Mouse (Mus musculus) adrenal gland, adult 18-20 months (tissue): ENCODE data around the gene Arhgef28. TPM values are rescaled to one million over a fixed set of nuclear protein-coding genes. Genes with fewer than 3 reads are reported as not detected.
"Not testable (repeated sequence)": the region's sequence is repeated elsewhere in the genome, so short reads cannot be mapped to it uniquely, and the experiment has no call there.

Experiments used
- DNase-seq, 2 experiments: peaks; one replicate each; pipeline ENCODE4 v3.0.0; 2021 to 2022; ENCODE audit warnings: low spot score in 2 of 2
- total RNA-seq, 2 experiments: library from RNA; stranded (reverse); gene quantifications; 1 replicate in 1 of 2; 2 replicates in 1 of 2; pipeline ENCODE4 v1.2.3; 2021

Gene Arhgef28
- total RNA-seq, 2 experiments from 2014 or later, result 14.2 to 28.0 TPM

GRCm38 (mm10) chr13:98125666-98126065 lies 80.6 kb downstream of the Arhgef28 start:
- no peak for DNase-seq

GRCm38 (mm10) chr13:98124113-98124745 lies 82.0 kb downstream of the Arhgef28 start:
- no peak for DNase-seq

DNA sequence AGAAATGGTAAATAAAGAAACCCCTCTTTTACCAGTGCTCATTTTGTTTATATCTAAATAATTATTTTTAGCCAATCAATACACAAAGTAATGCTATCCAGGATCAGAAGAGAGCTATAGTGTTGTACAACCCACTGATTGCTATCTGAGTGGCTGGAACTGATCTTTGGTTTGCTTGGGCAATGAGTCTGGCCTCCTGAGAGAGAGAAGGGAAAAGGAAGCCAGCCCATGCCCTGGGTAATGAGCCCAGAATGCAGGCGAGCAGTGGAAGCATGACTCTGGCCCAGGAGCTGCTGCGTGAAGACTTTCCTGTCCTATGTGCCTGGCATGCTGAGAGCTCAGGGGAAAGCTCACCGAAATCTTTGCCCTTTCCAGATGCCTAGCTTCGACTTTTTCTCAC lies 83.5 kb downstream of the Arhgef28 start:
- DNase-seq, result no peak

GRCm38 (mm10) chr13:98121993-98122392 lies 84.2 kb downstream of the Arhgef28 start:
- DNase-seq, result no peak

DNA sequence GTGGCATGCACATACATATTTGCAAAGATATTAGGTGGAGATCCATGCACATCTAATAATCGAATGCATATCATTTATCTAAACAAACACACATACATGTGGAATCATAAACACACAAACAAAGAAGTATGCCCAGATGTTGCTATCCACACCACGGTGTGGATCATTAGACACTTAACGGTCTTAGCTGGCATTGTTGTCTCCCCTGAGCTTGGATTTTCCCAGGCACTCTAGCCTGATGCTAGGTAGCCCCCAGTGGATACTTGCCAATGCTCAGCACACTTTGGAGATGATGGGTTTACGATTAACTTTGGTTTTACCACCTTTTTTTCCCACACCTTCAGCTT lies 85.1 kb downstream of the Arhgef28 start:
- DNase-seq, result no peak

DNA sequence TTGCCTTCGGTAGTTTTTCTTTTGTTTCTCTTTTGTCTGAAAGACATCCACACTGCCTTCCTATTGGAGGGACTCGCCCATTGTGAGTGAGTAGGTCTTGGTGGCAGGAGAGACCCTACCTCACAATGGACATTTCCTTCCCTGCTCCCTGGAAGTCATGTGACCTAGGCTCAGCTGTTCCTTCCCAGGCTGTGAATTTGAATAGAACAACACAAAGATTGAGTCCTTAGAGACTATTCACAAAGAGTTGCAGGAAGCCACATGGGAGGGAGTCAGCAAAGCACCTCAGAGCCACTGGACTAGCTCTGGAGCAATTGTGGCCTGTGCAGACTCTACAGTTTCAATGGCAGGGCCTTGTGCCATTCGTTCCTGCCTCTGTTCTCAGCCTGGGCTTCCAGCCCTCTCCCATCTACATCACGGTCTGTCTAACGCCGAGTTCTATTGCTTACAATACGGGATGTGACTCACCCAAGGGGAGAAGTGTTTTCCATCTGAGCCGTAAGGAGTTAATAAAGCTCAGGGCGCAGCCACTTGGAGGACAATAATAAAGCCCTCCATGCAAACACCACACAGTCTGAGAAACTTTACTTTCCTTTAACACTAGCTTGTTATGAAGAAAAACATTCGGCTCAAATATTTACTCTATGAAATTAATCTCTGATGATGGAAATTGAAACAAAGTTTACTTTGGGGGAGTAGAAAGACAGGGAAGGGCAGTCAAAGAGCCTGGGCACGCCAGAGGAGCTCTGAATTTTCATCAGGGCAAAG lies 85.7 kb downstream of the Arhgef28 start:
- DNase-seq, result no peak

GRCm38 (mm10) chr13:98118291-98118690 lies 87.9 kb downstream of the Arhgef28 start:
- DNase-seq, result no peak

DNA sequence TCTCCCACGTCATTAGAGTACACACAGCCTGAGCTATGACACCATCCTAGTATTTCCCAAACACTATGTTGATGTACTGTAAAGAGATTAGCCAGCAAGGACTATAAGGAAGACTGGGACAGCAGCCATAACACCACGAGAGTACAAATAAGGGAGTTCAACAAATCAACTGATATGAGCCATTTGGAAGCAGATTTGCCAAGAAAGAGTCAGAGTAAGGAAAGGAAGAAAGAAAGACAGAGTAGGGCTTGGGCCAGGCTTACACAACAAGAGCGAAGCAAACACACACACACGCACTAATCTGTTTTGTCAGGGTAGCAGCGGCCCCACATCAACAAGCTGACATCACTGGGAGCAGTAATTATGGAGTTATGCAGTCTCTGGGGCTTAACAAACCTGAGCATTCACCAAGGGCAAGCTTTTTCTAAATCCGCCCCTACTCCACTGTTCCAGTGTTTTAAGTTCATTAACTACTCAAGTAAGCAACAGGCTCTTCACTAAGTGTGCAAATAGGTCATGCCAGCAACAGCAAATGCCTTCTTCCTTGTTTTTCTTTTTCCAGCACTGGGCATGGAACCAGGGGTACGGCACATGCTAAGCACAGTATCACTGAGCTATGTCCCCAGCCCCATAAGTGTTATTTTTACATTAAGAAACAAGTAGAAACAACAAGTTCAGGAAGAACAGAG lies 88.5 kb downstream of the Arhgef28 start:
- no peak for DNase-seq

- no peak for DNase-seq
Observed at GRCm38 (mm10) chr13:98115650-98116049, 90.6 kb downstream of the Arhgef28 start.

- no peak for DNase-seq
Observed at GRCm38 (mm10) chr13:98115051-98115450, 91.2 kb downstream of the Arhgef28 start.

- DNase-seq, result no peak
Observed at GRCm38 (mm10) chr13:98112812-98113503, 93.3 kb downstream of the Arhgef28 start.

DNA sequence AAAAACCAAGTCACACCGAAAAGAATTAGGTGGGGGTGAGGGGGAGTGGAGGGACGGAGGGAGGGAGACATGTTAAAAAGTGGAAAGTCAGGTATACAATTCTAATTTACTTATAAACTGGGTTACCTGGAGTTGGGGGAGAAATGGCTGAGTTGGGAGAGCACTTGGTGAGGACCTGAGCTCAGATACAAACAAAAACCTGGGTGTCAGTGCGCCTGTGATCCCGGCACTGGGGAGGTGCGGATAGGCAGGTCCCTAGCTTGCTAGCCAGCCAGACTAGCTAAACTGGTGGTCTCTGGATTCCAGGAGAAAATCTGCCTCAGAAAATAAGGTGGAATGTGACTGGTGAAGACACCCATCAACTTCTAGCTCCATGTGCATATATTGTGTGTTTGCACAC lies 94.7 kb downstream of the Arhgef28 start:
- no peak for DNase-seq

- no peak for DNase-seq
Observed at GRCm38 (mm10) chr13:98111021-98111420, 95.2 kb downstream of the Arhgef28 start.

GRCm38 (mm10) chr13:98108481-98108880 lies 97.8 kb downstream of the Arhgef28 start:
- DNase-seq, result not testable (repeated sequence)

- no peak for DNase-seq
Observed at GRCm38 (mm10) chr13:98107621-98108020, 98.6 kb downstream of the Arhgef28 start.

- no peak for DNase-seq
Observed at GRCm38 (mm10) chr13:98095966-98096365, 110.3 kb downstream of the Arhgef28 start.

DNA sequence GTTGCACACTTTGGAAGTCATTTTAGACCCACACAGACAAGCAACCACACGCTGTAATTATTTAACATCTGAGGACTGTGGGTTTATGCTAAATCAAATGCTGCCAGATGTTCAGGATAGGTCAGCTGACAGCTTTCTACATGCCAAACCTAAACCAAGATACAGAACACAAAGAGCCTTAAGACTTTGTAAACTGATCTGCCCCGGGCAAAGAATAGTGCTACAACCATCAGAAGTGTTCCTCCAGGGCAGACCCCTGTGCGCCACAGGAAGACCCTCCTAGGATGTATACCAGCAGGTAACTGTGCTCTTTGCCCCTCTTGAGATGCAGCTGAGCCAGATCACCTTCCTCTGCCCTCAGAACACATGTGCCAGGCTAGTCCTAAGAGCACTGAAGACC lies 111.9 kb downstream of the Arhgef28 start:
- DNase-seq, result no peak

GRCm38 (mm10) chr13:98093483-98093882 lies 112.8 kb downstream of the Arhgef28 start:
- DNase-seq, result no peak

- no peak for DNase-seq
Observed at GRCm38 (mm10) chr13:98092354-98093002, 113.8 kb downstream of the Arhgef28 start.

- no peak for DNase-seq
Observed at GRCm38 (mm10) chr13:98079640-98080039, 126.6 kb downstream of the Arhgef28 start.

GRCm38 (mm10) chr13:98078251-98078650 lies 128.0 kb downstream of the Arhgef28 start:
- no peak for DNase-seq
